Mouse (Mus musculus) urinary bladder, postnatal 4 days (tissue): ENCODE data around the gene Csrp1.

Experiments
- DNase-seq, 2 experiments: peaks; one replicate each; pipeline ENCODE4 v3.0.0; 2021 to 2022; ENCODE audit warnings: low spot score in 2 of 2

Csrp1 gene

DNA sequence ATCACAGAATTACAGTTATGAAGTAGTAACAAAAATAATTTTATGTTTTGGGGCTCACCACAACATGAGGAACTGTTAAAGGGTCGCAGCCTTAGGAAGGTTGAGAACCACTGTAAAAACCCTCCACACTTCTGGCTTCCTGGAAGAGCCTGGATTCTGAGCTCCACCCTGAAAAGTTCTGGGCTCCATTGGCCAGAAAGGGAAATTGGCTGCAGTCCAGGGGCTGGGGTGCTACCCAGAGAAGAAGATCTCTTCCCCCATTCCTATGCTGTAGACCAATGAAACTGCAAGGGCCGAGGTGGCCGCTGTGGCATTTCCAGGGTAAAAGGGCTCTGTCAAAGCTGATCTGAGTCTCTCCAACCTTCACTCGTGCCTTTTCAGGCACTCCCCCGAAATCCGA lies 21.8 kb upstream of the Csrp1 start:
- no peak for DNase-seq

DNA sequence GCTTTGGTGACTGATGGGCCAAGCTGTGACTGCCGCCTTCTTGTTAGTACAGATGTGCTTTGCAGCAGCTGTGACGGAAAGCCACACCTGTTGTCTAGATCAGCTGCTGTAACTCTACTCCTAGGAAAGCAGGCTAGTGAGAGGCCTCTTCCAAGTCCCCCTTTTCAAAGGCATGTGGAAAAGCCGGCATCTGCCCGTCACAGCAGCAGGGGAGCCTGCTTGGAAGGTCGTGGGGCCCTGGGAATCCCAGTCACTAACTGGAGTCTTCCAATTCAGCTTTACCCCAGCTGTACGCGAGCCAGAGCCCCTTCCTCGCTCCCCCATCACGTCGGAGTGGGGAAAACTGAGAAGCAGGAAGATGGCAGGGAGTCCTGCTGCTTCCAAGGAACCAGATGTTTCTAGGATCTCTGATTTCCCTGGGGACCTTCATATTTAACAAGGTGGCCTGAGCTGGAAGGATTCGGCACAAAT lies 21.4 kb upstream of the Csrp1 start:
- no peak for DNase-seq

- DNase-seq: peak; percentile 67 to 76
These were observed 20.7 kb upstream of the Csrp1 start for GRCm38 (mm10) chr1:135698996-135699705.

GRCm38 (mm10) chr1:135699892-135700291 lies 20.0 kb upstream of the Csrp1 start:
- no peak for DNase-seq

- DNase-seq: peak; percentile 56 to 78
These were observed 19.3 kb upstream of the Csrp1 start for GRCm38 (mm10) chr1:135700605-135701004.

GRCm38 (mm10) chr1:135701314-135701713 lies 18.5 kb upstream of the Csrp1 start:
- DNase-seq: no peak

GRCm38 (mm10) chr1:135702722-135703121 lies 17.1 kb upstream of the Csrp1 start:
- no peak for DNase-seq

DNA sequence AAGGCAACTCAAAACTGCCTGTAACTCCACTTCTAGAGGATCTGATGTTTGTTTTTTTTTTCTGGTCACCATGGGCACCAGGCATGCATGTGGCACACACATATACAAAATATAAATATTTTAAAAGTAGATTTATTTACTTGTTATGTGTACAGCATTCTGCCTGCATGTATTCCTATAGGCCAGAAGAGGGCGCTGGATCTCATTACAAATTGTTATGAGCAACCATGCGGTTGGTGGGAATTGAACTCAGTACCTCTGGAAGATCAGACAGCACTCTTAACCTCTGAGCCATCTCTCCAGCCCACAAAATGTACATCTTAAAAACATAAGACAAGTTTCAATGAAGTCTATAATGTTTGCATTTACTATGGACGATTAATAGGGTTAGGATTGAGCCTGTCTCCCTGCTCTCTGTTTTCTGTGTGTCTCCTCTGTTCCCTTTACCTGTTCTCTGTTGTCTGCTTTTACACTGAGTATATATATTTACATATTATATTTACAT lies 15.5 kb upstream of the Csrp1 start:
- no peak for DNase-seq

GRCm38 (mm10) chr1:135708369-135708768 lies 11.5 kb upstream of the Csrp1 start:
- DNase-seq: no peak

DNA sequence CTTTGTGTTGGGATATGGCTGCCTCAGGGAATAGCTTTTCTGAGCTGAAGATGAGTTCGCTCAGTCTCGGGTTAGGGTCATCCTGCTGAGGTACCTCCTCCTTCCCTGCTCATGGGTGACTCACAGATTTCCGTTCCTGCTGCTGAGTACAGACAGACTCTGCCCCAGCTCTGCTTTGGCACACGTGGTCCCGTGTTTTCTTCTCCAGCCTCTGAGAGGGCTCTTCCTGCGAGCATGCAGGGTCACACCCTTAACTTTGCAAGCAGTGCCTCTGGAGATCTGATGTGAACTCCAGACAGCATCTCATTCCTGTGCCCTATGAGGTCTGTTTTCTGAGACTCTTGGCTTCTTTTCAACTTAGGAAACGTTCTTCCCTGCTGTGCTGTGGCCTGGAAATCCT lies 8.7 kb upstream of the Csrp1 start:
- DNase-seq: no peak

DNA sequence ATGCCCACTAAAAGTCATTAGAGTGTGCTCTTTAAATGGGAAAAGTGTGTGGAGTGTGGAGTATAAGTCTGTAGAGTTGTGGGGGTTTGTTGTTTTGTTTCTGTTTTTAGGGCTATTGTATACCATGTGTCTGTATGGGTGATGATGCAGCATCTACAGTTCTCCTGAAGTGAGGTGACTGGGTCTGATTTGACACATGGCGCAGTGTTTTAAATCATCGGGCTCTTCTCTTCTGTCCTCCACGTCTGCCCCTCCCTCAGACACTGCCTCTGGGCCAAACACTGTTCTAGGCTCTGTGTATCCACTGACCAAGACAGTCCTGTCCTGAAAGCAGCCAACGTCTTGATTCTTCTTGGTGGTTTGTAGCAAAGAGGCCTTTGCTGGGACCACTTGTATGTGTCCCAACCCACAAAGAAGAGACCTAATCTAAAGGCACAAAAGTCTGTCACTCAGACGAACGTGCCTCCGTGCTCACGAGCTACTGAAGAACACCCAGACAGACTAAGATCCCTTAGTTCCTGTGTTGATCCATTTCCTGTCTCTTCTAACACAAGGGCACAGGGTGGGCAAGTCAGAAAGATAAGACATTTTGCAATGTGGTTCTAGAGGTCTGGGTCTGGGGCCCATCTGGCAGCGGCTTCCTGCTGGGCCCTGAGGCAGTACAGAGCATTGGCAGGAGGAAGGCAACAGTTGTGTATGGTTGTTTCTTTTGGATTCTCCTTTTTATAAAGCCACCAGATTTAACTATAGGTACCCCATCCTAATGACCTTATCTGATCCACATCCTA lies 5.6 kb upstream of the Csrp1 start:
- no peak for DNase-seq

DNA sequence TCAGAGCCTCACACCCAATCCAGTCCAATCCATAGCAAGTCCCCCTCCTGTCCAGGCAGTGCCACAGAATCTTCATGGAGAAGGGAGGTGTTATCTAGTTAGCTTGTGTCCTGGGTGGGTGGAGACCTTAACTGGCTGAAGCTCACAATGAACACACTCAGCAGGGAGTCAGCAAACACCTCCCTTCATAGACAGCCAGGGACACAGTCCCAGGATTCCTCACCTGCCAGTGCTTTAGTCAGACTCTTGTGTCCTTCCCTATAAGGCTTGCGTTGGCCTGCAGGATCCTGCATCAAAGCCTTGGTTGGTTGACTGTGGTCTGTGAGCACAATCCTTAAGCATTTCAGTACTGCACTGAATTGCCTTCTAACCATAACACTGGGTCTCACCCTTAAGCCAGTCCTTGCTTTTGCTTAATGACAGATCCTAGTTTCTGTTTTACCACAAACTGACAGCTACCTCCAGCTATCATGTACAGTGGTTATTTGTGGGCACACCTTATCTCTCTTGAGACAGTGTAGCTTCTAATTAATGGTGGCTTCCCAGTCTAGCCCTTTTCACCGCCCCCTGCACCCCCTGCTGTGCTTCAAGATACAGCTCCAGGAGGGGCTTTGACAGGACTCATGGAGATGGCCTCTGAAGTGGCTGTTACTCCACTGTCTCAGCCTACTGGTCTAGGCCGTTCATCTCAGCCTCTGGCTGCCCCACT lies 4.8 kb upstream of the Csrp1 start:
- DNase-seq: no peak

GRCm38 (mm10) chr1:135719486-135719885 lies 375 bp upstream of the Csrp1 start:
- no peak for DNase-seq

DNA sequence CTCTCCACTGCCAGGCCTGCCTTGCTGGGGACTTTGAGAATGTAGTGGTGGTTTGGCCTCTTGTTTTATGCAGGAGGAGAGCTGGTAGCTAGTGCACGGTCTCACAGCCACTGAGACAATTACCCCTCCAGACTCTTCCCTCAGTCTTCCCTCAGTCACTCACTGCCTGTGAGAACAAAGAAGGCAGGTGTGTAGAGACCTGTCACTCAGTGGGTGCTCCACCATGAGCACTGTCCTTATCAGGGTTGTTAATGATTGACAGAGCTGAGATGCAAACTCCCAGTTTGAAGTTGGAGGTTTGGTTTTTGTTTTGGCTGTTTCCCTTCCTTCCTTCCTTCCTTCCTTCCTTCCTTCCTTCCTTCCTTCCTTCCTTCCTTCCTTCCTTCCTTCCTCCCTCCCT lies 3.2 kb downstream of the Csrp1 start:
- no peak for DNase-seq

DNA sequence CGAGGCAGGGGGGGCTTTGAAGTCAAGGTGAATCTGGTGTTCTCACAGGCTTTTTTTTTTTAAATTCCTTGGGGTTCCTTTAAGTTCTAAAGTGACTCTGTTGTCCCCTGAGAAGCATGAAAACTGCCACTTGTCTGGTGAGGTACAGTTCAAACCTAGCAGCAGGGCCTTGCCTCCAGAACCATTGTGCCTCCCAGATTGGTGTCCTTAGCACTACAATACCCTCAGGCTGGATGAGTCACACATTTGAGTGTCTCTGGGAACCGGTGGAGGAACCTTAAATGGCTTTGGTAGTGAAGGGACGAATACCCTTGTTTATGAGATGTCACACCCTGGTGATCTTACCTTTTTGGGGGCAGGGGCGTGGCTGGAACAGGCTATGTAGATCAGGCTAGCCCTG lies 4.3 kb downstream of the Csrp1 start:
- no peak for DNase-seq

GRCm38 (mm10) chr1:135725324-135725723 lies 5.5 kb downstream of the Csrp1 start:
- no peak for DNase-seq

DNA sequence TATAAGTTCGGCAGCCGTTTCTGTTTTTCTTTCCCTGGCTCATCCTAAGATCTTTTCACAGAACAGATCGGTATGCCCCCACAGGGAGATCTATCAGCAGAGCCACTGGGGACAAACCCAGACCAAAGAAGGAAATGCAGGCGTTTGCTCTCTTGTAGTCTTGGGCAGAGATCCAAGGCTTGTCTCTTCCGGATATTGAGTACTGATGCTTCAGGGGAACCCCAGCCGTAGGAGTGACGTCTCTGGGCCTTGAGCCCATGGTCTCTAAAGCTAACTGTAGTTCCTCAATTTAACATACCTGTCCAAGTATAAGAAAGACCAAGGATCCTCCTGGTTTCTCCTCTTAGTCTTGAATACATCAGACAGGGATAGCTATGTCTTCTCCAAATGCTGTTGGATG lies 6.1 kb downstream of the Csrp1 start:
- DNase-seq: no peak

DNA sequence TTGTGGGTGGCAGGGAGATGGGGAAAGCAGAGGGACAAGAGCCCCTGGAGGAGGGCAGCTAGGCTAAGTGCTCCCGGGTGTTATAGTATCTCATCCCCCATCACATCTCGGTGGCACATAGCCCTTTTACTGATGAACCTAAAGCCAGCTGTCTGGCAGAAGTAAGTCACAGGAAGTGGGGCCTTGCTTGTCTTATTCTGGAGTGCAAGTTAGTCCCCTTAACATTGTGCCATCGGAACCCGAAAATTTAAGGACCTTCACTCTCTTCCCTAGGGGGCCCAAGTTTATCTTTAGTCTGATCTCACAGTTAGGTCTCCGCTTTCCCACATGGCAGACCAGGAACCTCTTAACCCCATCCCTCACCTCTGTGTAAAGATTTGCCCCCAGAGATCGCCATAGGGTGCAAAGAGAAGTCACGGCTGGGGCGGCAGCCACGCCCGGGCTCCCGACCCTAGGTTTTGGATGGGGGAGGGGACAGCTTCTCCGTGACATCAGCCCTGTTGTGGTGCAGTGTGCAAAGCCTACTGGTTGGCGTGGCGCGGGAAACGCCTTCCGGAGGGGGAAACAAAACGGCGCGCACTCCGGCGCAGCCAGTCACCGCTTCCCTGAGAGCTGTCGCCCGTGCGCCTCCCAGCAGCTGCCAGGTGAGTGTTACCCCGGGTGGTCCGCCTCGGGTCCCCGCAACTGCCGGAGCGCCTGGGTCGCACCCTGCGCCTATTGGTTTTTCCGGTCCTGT lies 8.9 kb downstream of the Csrp1 start:
- peak; percentile 83 to 90 for DNase-seq

- DNase-seq: no peak
These were observed 9.5 kb downstream of the Csrp1 start for GRCm38 (mm10) chr1:135729367-135729713.

- no peak for DNase-seq
These were observed 10.0 kb downstream of the Csrp1 start for GRCm38 (mm10) chr1:135729821-135730220.

DNA sequence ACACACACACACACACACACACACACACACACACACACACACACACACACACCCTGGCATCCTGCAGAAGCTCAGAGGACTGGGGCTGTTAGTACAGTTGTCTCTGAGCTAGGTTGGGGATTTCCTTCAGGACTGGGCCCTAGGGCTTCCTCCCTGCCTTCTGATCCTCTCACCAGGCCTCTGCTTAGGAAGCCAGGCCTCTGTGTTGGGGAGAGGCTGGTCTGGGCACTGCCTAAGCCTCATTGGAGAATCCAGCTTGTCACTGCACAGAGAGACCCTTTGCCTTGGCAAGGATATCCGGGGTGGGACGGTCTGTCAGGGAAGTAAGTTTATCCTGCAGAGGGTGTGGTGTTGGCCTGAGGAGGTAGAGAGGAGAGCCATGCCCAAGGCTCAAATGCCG lies 10.4 kb downstream of the Csrp1 start:
- no peak for DNase-seq

DNA sequence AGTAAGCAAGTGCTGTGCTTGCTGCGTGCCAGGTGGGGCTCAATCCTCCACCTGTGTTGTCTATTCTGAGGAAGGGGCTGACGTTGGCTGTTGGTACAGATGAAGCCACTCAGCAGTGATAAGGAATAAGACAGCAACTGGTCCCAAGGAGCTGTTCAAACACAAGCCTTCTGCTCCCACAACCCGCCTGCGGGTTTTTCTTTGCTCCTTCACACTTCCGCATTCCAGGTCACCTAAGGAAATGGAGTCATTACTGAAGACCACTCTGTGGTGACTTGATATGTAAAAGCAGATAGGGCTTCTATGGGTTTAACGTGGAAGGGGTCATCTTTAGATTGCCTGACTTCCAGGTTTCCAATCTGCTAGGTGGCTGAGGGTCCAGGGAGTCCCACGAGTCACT lies 11.5 kb downstream of the Csrp1 start:
- DNase-seq: no peak
